Mouse (Mus musculus): ENCODE data around the gene Smarcc1.

DNA sequence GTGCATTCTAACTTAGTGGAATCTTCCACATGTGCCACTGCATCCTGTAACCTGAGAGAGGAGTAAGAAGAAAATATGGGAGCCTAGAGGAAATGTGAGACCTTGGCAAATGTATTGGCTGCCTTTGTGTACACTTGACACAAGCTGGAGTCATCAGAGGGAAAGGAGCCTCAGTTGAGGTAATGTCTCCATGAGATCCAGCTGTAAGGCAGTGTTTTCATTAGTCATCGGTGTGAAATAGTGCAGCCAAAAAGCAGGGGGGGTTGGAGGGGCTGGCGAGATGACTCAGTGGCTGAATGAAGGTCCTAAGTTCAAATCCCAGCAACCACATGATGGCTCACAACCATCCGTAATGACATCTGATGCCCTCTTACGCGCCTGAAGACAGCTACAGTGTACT lies 44.9 kb downstream of the Smarcc1 start:
- TF ChIP-seq POLR2A (IDR thresholded peaks at IDR 0.05; ENCODE audit: borderline replicate concordance, control insufficient read depth, low read depth, low read length): no peak
- no peak for TF ChIP-seq CTCF (IDR thresholded peaks at IDR 0.05; ENCODE audit: control insufficient read depth, insufficient read depth, low read length)

Measured in bone marrow, adult 2 months (tissue).